Mouse (Mus musculus): ENCODE results near the gene Cd160.

GRCm38 (mm10) chr3:96800254-96800653, 28.9 kb downstream of the Cd160 start:
- no peak for TF ChIP-seq POLR2A (IDR thresholded peaks at IDR 0.05; ENCODE audit: borderline replicate concordance, control insufficient read depth, low read depth, low read length)
- TF ChIP-seq CTCF (IDR thresholded peaks at IDR 0.05; ENCODE audit: control insufficient read depth, insufficient read depth, low read length) = no peak
